Mouse (Mus musculus) MEL (cell line): ENCODE results near the gene Gtdc1. TPM values are rescaled to one million over a fixed set of nuclear protein-coding genes. Genes with fewer than 3 reads are reported as not detected.
A peak's percentile ranks its signal among the peaks of the same experiment; 100 is the strongest.

Experiments
- DNase-seq: peaks from one replicate; pipeline ENCODE4 v3.0.0; 2011; ENCODE audit warnings: low read depth, low spot score
- H3K27ac ChIP-seq: 2 replicates; pipeline ENCODE4 v1.5.1; 2012; ENCODE audit warnings: low read depth, mild to moderate bottlenecking, control low read depth, low read length, moderate library complexity; ENCODE audit not compliant: control insufficient read depth
- H3K27me3 ChIP-seq, 2 experiments: fragments of 150-350 bp in 1 of 2; sonication (generic) in 1 of 2; 2 replicates each; pipeline ENCODE4 v1.6.1; 2012; ENCODE audit warnings: low read length in 2 of 2, mild to moderate bottlenecking in 2 of 2, improper control_type of control experiment in 1 of 2, moderate library complexity in 1 of 2; ENCODE audit not compliant: insufficient read depth in 2 of 2, control insufficient read depth in 1 of 2
- H3K36me3 ChIP-seq, 2 experiments: 2 replicates each; pipeline ENCODE4 v1.6.1; 2012 to 2014; ENCODE audit warnings: low read length in 2 of 2, improper control_type of control experiment in 1 of 2, inconsistent platforms in 1 of 2, mild to moderate bottlenecking in 1 of 2; ENCODE audit not compliant: insufficient read depth in 2 of 2, control insufficient read depth in 1 of 2
- H3K4me1 ChIP-seq, 2 experiments: fragments of 150-350 bp in 1 of 2; sonication (generic) in 1 of 2; 2 replicates each; pipeline ENCODE4 v1.6.1; 2012; ENCODE audit warnings: low read length in 2 of 2, improper control_type of control experiment in 1 of 2, mild to moderate bottlenecking in 1 of 2; ENCODE audit not compliant: insufficient read depth in 2 of 2, control insufficient read depth in 1 of 2
- H3K4me3 ChIP-seq, 2 experiments: fragments of 150-350 bp in 1 of 2; sonication (generic) in 1 of 2; 2 replicates each; pipeline ENCODE4 v1.5.1; 2012; ENCODE audit warnings: low read depth in 2 of 2, low read length in 2 of 2, mild to moderate bottlenecking in 2 of 2, moderate library complexity in 2 of 2, control low read depth in 1 of 2, improper control_type of control experiment in 1 of 2; ENCODE audit not compliant: control insufficient read depth in 1 of 2, insufficient read depth in 1 of 2
- H3K79me2 ChIP-seq: 2 replicates; pipeline ENCODE4 v1.6.1; 2012; ENCODE audit warnings: mild to moderate bottlenecking, low read length, moderate library complexity; ENCODE audit not compliant: control insufficient read depth, poor library complexity, insufficient read depth
- H3K9ac ChIP-seq: 2 replicates; pipeline ENCODE4 v1.6.1; 2012; ENCODE audit warnings: low read depth, mild to moderate bottlenecking, control low read depth, low read length, moderate library complexity; ENCODE audit not compliant: control insufficient read depth, poor library complexity, severe bottlenecking
- H3K9me3 ChIP-seq: fragments of 150-350 bp; sonication (generic); replicated peaks from 2 replicates; pipeline ENCODE4 v1.6.1; 2012; ENCODE audit warnings: mild to moderate bottlenecking, low read length, improper control_type of control experiment, moderate library complexity; ENCODE audit not compliant: insufficient read depth
- BHLHE40 ChIP-seq: IDR thresholded peaks from 2 replicates; pipeline ENCODE4 v1.6.1; 2012; ENCODE audit warnings: low read depth, mild to moderate bottlenecking, inconsistent platforms, low read length, improper control_type of control experiment, borderline replicate concordance
- EP300 ChIP-seq, 2 experiments: IDR thresholded peaks; 2 replicates each; pipeline ENCODE4 v1.6.1; 2011; ENCODE audit warnings: improper control_type of control experiment in 2 of 2, low read length in 2 of 2, low read depth in 1 of 2, mild to moderate bottlenecking in 1 of 2
- ETS1 ChIP-seq: IDR thresholded peaks from 2 replicates; pipeline ENCODE4 v1.6.1; 2012; ENCODE audit warnings: low read depth, mild to moderate bottlenecking, inconsistent platforms, low read length, improper control_type of control experiment, moderate library complexity
- HCFC1 ChIP-seq: IDR thresholded peaks from 2 replicates; pipeline ENCODE4 v1.6.1; 2012; ENCODE audit warnings: low read depth, mild to moderate bottlenecking, inconsistent platforms, low read length, improper control_type of control experiment, moderate library complexity
- MAFK ChIP-seq: IDR thresholded peaks from 2 replicates; pipeline ENCODE4 v1.6.1; 2011; ENCODE audit warnings: low read depth, mild to moderate bottlenecking, low read length, improper control_type of control experiment, borderline replicate concordance
- MAZ ChIP-seq: IDR thresholded peaks from 2 replicates; pipeline ENCODE4 v1.6.1; 2012; ENCODE audit warnings: low read depth, mild to moderate bottlenecking, inconsistent platforms, low read length, improper control_type of control experiment
- MXI1 ChIP-seq: IDR thresholded peaks from 2 replicates; pipeline ENCODE4 v1.6.1; 2011; ENCODE audit warnings: mild to moderate bottlenecking, low read depth, low read length, improper control_type of control experiment
- MYC ChIP-seq: IDR thresholded peaks from 2 replicates; pipeline ENCODE4 v1.6.1; 2011; ENCODE audit warnings: low read depth, mild to moderate bottlenecking, low read length, improper control_type of control experiment, moderate library complexity
- POLR2AphosphoS5 ChIP-seq: IDR thresholded peaks from 2 replicates; pipeline ENCODE4 v1.6.1; 2012; ENCODE audit warnings: low read depth, borderline replicate concordance, mild to moderate bottlenecking, inconsistent platforms, low read length, moderate library complexity, mixed read lengths
- SIN3A ChIP-seq: IDR thresholded peaks from 2 replicates; pipeline ENCODE4 v1.6.1; 2012; ENCODE audit warnings: low read length, improper control_type of control experiment, inconsistent platforms
- TAL1 ChIP-seq: IDR thresholded peaks from 2 replicates; pipeline ENCODE4 v1.6.1; 2012; ENCODE audit warnings: mild to moderate bottlenecking, inconsistent platforms, low read length, moderate library complexity, mixed read lengths
- TBP ChIP-seq: IDR thresholded peaks from 2 replicates; pipeline ENCODE4 v1.8.0; 2011; ENCODE audit warnings: low read depth, low read length, improper control_type of control experiment
- ZC3H11A ChIP-seq: IDR thresholded peaks from 2 replicates; pipeline ENCODE4 v1.6.1; 2012; ENCODE audit warnings: low read depth, mild to moderate bottlenecking, inconsistent platforms, low read length, improper control_type of control experiment
- ZNF384 ChIP-seq: IDR thresholded peaks from 2 replicates; pipeline ENCODE4 v1.6.1; 2012; ENCODE audit warnings: low read depth, mild to moderate bottlenecking, inconsistent platforms, low read length, improper control_type of control experiment
- polyA plus RNA-seq, 2 experiments: library from polyadenylated mRNA; stranded (reverse) in 1 of 2; unstranded in 1 of 2; fragments of >175 nt in 1 of 2; fragments of >200 nt in 1 of 2; gene quantifications; 2 replicates each; pipeline versions ENCODE4 v1.2.1 to v1.2.4; 2012; ENCODE audit warnings: low replicate concordance in 2 of 2, low read depth in 1 of 2; ENCODE audit not compliant: insufficient read length in 2 of 2, insufficient read depth in 1 of 2, missing spikeins in 1 of 2
- total RNA-seq: library from RNA; depleted of rRNA; stranded (reverse); fragments of 300-350 nt; gene quantifications from 2 replicates; pipeline ENCODE4 v1.2.3, GENCODE M21; 2012

Gene Gtdc1
- total and polyA plus RNA-seq, 3 experiments = 7.2 to 14.3 TPM; not detected in 1

DNA sequence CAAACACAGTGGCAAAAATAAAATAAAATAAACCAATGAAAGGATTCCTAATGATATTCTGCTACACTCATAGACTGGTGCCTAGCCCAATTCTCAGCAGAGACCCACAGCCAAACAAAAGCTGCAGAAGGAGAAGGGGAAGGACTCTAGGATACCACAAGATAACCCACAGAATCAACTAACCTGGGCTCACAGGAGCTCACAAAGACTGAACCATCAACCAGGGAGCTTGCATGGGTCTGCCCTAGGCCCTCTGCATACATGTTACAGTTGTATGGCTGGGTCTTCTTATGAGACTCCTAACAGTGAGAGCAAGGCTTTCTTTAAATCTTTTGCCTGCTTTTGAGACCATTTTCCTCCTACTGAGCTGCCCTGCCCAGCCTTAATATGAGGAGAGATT is 2.8 kb downstream of the Gtdc1 start:
- H3K9ac ChIP-seq = no peak overlapping the region
- peaks cover 0 to 45% of the 10 kb centered on the region in 2 experiments; a peak in 2 of 4 replicates for H3K36me3 ChIP-seq
- no peak overlapping the region; the same call in 1 of the 2 replicates for H3K27ac ChIP-seq
- no peaks in the 10 kb centered on the region for H3K27me3 ChIP-seq
- no peak for TF ChIP-seq POLR2AphosphoS5
- no peak for TF ChIP-seq MAFK
- no peak for TF ChIP-seq BHLHE40
- 0 out of 2 replicates have a peak, but pooled peaks have one; percentile 14 for TF ChIP-seq TBP
- TF ChIP-seq HCFC1 = no peak
- peaks cover 11 to 30% of the 10 kb centered on the region in 2 experiments for H3K4me1 ChIP-seq
- DNase-seq = peak; percentile 48
- peaks cover 5% of the 10 kb centered on the region; the same call in 1 of the 2 replicates for H3K79me2 ChIP-seq
- H3K4me3 ChIP-seq = no peak overlapping the region
- H3K9me3 ChIP-seq = no peaks in the 10 kb centered on the region

DNA sequence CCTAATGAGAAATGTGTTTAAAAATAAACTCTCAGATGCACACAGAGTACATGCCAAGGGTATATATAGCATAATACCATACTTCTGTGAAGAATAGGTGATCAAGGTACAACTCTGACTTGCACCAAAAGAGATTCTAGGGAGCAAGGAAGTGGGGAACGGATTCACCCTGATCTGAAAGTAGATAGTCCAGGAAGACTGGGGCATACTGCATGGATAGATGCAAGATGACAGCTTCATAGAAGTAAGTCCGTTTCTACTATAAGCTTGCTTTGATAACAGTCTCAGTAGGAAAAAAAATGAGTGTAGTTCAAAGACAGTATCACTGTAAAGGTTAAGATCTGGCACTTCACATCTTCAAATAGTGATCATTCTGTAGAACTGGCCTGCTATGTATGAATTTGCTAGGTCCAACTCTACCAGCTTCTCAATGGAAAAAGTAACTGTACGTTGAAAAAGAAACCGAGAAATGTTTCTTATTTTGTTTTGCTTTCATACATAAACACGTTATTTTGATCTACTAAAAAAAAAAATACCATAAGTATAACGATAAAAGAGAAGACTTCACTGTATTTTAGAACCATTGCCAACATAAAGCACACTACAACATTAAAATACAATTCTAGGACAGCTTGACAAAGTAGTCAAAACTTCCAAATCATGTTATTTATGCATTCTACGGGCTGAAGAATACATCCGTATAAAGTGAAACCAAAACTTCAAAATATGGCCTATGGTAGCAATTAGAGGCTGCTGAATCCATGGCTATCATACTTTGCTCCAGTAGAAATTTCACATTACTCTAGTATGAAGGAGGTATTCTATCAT is 4.2 kb downstream of the Gtdc1 start:
- peak; percentile 75 for TF ChIP-seq SIN3A
- TF ChIP-seq TAL1 = no peak
- TF ChIP-seq MAZ = 0 out of 2 replicates have a peak, but pooled peaks have one; percentile 3
- TF ChIP-seq ZC3H11A = no peak
- peak; percentile 46; the same call in 1 of the 2 replicates for TF ChIP-seq MXI1
- TF ChIP-seq ETS1 = peak; percentile 30
- 0 out of 4 replicates have a peak, but pooled peaks of 1 of the 2 experiments have one; percentile 28 for TF ChIP-seq EP300 (IDR thresholded peaks at IDR 0.05; ENCODE audit: low read depth in 1 of 2, low read length in 2 of 2)
- 0 out of 2 replicates have a peak, but pooled peaks have one; percentile 13 for TF ChIP-seq MYC
- TF ChIP-seq ZNF384 = peak; percentile 64; the same call in 1 of the 2 replicates
- DNase-seq = peak; percentile 65
- H3K27me3 ChIP-seq = no peaks in the 10 kb centered on the region
- H3K4me3 ChIP-seq = peak overlapping the region; percentile 42 to 93
- H3K9ac ChIP-seq = peak overlapping the region; percentile 70
- no peaks in the 10 kb centered on the region for H3K9me3 ChIP-seq
- peaks cover 5% of the 10 kb centered on the region; the same call in 1 of the 2 replicates for H3K79me2 ChIP-seq
- 0 out of 2 replicates have a peak overlapping the region, but pooled peaks have one; percentile 12 for H3K27ac ChIP-seq
- peaks cover 0 to 53% of the 10 kb centered on the region in 2 experiments; a peak in 2 of 4 replicates for H3K36me3 ChIP-seq
- peaks cover 14 to 39% of the 10 kb centered on the region in 2 experiments for H3K4me1 ChIP-seq
